Mouse (Mus musculus) forebrain, embryonic 16.5 days (tissue): ENCODE measurements around the gene Naa16. TPM values are rescaled to one million over a fixed set of nuclear protein-coding genes. Genes with fewer than 3 reads are reported as not detected.

Experiments
- ATAC-seq: fragments of 200-750 bp; cut with Nextera tagmentation; 2 replicates; pipeline ENCODE4 v1.8.0; 2017; ENCODE audit warnings: mild to moderate bottlenecking, moderate library complexity
- H3K27ac ChIP-seq: fragments of 300-500 bp; sonication (generic); 2 replicates; pipeline ENCODE4 v1.5.1; 2014; ENCODE audit warnings: low read length, control low read depth
- H3K27me3 ChIP-seq: fragments of 300-500 bp; sonication (generic); replicated peaks from 2 replicates; pipeline ENCODE4 v1.6.1; 2014; ENCODE audit warnings: low read length; ENCODE audit not compliant: control insufficient read depth, insufficient read depth
- H3K36me3 ChIP-seq: fragments of 300-500 bp; sonication (generic); 2 replicates; pipeline ENCODE4 v1.6.1; 2014; ENCODE audit not compliant: control insufficient read depth, insufficient read depth
- H3K4me1 ChIP-seq: fragments of 300-500 bp; sonication (generic); replicated peaks from 2 replicates; pipeline ENCODE4 v1.6.1; 2014; ENCODE audit warnings: low read length; ENCODE audit not compliant: control insufficient read depth, insufficient read depth
- H3K4me2 ChIP-seq: fragments of 300-500 bp; sonication (generic); 2 replicates; pipeline ENCODE4 v1.6.1; 2014; ENCODE audit warnings: mild to moderate bottlenecking, low read length, control low read depth
- H3K4me3 ChIP-seq: fragments of 300-500 bp; sonication (generic); replicated peaks from 2 replicates; pipeline ENCODE4 v1.5.1; 2014; ENCODE audit warnings: mild to moderate bottlenecking, low read length, control low read depth
- H3K9ac ChIP-seq: fragments of 300-500 bp; sonication (generic); replicated peaks from 2 replicates; pipeline ENCODE4 v1.6.1; 2014; ENCODE audit warnings: low read depth, low read length, control low read depth
- H3K9me3 ChIP-seq: fragments of 300-500 bp; sonication (generic); 2 replicates; pipeline ENCODE4 v1.6.1; 2016; ENCODE audit warnings: low read length; ENCODE audit not compliant: control insufficient read depth
- WGBS: fragments of 180-500 bp; shearing (Covaris S2); extraction: QIAGEN DNeasy Blood & Tissue Kit; methylation state at CpG from one replicate; pipeline ENCODE4 v1.1.7; 2014; 5-methylcytosine and 5-hydroxymethylcytosine counted together
- polyA plus RNA-seq: library from polyadenylated mRNA; unstranded; fragments of >200 nt; fragmentation: Nextera tagmentation; extraction: Ambion mirVana; gene quantifications from 2 replicates; pipeline ENCODE4 v1.2.1, GENCODE M21; 2015

The Naa16 gene
- polyA plus RNA-seq, 1 experiment from 2014 or later = 28.6 TPM

DNA sequence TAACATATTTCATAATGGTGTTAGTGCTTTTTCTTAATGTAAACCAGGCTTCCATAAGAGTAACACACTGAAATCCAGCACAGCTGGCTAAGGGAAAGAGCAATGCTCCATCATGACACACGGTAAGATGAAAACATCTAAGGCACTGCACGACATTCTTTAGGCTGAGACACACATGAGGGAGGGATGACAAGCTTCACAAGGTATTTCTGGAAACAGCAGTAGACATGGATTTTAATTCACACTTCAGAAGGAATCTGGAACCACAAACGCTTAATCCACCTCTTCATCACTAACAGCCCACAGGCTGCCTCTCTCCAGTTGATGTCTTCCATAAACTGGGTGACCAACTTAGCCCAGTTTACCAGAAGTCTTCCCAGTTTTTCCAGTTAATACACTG is 44.2 kb downstream of the Naa16 start:
- Histone ChIP-seq H3K4me2 (no peak overlapping the region), H3K4me1 (no peaks in the 10 kb centered on the region), H3K27me3 (no peaks in the 10 kb centered on the region), H3K9me3 (0 out of 2 replicates have a peak, but pooled peaks cover 3% of the 10 kb centered on the region), H3K4me3 (no peak overlapping the region), H3K36me3 (peaks cover 24% of the 10 kb centered on the region), H3K27ac (no peak overlapping the region), H3K9ac (no peak overlapping the region)
- WGBS = 96% methylated on average over 3 of the region's 3 CpGs
- no peak for ATAC-seq

DNA sequence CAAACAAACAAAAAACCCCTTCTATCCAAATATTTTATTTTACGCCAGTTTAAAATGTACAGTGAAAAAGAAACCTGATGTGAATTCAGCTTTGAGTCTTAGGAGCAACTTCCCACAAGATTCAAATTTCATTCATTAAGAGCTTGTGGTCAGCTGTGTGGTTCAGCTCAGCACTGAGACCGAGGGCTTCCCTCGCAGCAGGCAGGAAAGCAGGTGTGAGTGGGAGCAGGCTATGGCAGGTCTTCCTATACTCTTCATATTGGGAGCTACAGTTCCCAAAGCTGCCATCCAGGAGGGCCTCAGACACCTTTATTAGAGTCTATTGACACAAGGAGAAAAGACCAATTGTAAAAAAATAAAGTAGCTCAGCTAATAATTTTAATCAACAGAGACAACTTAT is 55.0 kb downstream of the Naa16 start:
- ATAC-seq = no peak
- H3K9me3 ChIP-seq = no peaks in the 10 kb centered on the region
- no peak overlapping the region for H3K4me3 ChIP-seq
- H3K27me3 ChIP-seq = no peaks in the 10 kb centered on the region
- peaks cover 8% of the 10 kb centered on the region for H3K36me3 ChIP-seq
- no peak overlapping the region for H3K4me2 ChIP-seq
- no peak overlapping the region for H3K9ac ChIP-seq
- WGBS = 97% methylated on average over 3 of the region's 3 CpGs
- peaks cover 7% of the 10 kb centered on the region for H3K4me1 ChIP-seq
- no peak overlapping the region for H3K27ac ChIP-seq

DNA sequence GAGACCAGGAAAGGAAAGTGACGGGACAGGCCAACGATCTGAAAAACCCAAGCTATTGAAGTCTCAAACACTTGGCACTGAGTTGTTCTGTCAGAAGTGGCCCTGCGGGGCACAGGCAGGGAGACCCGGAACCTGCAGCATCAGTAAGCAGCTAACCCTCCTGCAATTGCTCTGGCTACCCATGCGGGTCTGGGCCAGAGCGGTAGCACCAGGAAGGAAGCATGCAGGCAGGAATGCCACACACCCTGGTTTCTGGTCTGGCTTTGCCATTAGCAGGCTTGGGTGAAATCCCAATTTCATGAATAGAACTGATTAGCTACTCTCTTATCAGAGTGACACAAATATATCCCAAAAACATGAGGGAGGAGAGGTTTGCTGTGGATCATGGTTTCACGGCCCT is 58.6 kb downstream of the Naa16 start:
- Histone ChIP-seq H3K27me3 (no peaks in the 10 kb centered on the region), H3K27ac (no peak overlapping the region), H3K4me2 (no peak overlapping the region), H3K4me1 (peaks cover 7% of the 10 kb centered on the region), H3K9me3 (no peaks in the 10 kb centered on the region), H3K4me3 (no peak overlapping the region), H3K9ac (no peak overlapping the region), H3K36me3 (peaks cover 4% of the 10 kb centered on the region)
- WGBS = 49% methylated on average over 7 of the region's 7 CpGs
- 0 out of 2 replicates have a peak, but pooled peaks have one; percentile 26 for ATAC-seq

DNA sequence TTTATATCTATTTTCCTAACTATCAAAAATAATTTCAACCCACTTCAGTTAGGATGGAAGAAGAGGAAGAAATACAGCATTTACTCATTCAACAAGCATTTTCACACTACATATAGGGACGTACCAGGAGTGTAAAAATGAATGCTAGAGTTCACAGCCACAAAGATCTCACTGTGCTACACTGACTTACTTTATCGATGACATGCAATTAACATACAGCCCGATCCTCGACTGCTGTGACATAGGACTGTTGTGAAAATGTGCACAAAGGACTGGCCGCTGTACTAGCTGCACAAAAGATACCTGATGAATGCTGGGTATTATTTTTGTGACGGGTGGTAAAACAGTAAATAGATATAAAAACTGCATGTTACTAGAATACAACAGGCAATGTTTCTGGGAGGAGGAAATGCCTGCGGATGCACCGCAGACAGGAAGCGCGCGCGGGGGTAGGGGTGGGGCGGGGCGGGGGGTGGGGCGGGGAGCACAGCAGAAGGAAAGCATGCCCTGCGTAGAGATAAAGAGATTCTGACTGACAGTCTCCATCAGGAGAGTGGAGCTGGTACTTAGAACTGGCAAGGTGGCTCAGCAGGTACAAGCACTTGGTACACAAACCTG is 59.5 kb downstream of the Naa16 start:
- Histone ChIP-seq H3K36me3 (no peaks in the 10 kb centered on the region), H3K27ac (no peak overlapping the region), H3K27me3 (no peaks in the 10 kb centered on the region), H3K4me3 (peak overlapping the region; percentile 32), H3K4me1 (peaks cover 7% of the 10 kb centered on the region), H3K4me2 (peak overlapping the region; percentile 38), H3K9ac (no peak overlapping the region; the same call in 1 of the 2 replicates), H3K9me3 (no peaks in the 10 kb centered on the region)
- WGBS = 47% methylated on average over 16 of the region's 16 CpGs
- ATAC-seq = peak; percentile 65

DNA sequence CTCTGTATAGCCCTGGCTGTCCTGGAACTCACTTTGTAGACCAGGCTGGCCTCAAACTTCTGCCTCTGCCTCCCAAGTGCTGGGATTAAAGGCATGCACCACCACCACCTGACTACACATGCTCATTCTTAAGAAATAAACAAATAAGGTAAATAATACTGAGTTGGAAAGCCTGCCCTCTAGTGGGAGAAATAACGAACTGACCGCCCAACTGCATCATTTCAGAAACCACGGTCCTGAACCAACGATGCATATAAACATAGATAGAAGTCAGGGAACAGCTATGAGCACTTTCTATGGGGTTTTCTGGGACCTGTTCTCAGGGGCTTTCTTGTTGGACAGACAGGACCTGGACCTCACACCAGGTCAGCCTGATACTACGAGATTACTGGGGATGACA is 63.5 kb downstream of the Naa16 start:
- no peak overlapping the region for H3K4me3 ChIP-seq
- no peaks in the 10 kb centered on the region for H3K9me3 ChIP-seq
- H3K4me1 ChIP-seq = peaks cover 10% of the 10 kb centered on the region
- no peak for ATAC-seq
- WGBS = 25% methylated on average over 5 of the region's 5 CpGs
- no peak overlapping the region for H3K27ac ChIP-seq
- H3K4me2 ChIP-seq = no peak overlapping the region
- no peaks in the 10 kb centered on the region for H3K36me3 ChIP-seq
- H3K9ac ChIP-seq = no peak overlapping the region
- H3K27me3 ChIP-seq = no peaks in the 10 kb centered on the region

DNA sequence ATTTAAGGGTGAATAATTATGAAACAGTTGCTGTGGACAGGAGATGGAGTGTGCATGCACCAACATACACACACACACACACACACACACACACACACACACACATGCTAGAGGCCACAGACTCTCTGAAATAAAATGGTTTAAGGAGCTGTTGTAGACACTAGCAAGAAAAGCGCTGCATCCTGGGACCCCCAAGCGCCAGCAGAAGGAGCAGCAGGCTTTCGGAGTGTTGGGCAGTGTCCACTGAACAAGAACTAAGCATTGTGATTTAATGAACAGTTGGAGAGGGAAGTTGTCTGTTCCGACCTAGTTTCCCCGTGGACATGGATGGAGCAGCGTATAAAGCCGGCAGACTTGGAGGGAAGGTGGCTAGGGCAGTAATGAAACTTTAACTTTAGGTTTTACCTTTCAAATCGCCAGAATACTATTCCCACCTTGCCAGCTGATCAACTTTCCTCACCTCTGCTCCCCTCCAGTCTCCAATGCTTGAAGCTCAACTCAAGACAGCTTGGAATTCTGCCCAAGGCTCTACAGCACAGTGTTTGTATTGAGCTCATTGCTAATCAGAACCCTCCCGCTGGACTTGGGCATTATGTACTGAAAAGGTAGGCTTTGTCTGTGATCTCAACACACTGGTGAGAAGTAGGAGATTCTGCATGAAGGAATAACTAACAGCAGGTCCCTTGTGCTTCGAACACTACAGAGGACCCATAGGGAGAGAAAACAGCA is 66.3 kb downstream of the Naa16 start:
- no peaks in the 10 kb centered on the region for H3K9me3 ChIP-seq
- H3K4me3 ChIP-seq = no peak overlapping the region
- WGBS = 60% methylated on average over 10 of the region's 10 CpGs
- no peak for ATAC-seq
- no peak overlapping the region for H3K4me2 ChIP-seq
- H3K4me1 ChIP-seq = 0 out of 2 replicates have a peak, but pooled peaks cover 3% of the 10 kb centered on the region
- no peaks in the 10 kb centered on the region for H3K36me3 ChIP-seq
- H3K27ac ChIP-seq = no peak overlapping the region
- no peaks in the 10 kb centered on the region for H3K27me3 ChIP-seq
- H3K9ac ChIP-seq = no peak overlapping the region

DNA sequence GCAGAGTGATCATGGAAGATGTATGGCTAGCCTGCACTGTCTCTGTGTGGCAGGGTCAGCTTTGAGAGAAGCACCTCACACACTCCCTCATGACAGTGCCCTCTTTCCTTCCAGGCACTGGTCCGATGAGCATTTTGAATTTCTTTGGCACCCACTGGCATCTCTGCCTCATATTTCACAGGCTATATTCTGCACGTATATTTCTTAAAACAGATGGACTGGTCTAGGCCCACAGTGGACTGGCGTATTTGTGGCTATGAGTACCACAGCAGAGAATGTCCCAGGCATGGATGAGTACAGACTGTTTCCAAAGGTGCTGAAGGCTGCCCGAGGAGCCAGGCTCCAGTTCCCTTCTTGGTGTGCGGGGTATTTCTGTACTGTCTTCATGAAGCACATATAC is 68.7 kb downstream of the Naa16 start:
- no peak overlapping the region for H3K4me2 ChIP-seq
- no peak overlapping the region for H3K9ac ChIP-seq
- ATAC-seq = no peak
- H3K36me3 ChIP-seq = no peaks in the 10 kb centered on the region
- no peaks in the 10 kb centered on the region for H3K9me3 ChIP-seq
- H3K27me3 ChIP-seq = no peaks in the 10 kb centered on the region
- no peak overlapping the region for H3K4me3 ChIP-seq
- 90% methylated on average over 5 of the region's 5 CpGs for WGBS
- no peak overlapping the region for H3K27ac ChIP-seq
- peaks cover 7% of the 10 kb centered on the region; the same call in 1 of the 2 replicates for H3K4me1 ChIP-seq

DNA sequence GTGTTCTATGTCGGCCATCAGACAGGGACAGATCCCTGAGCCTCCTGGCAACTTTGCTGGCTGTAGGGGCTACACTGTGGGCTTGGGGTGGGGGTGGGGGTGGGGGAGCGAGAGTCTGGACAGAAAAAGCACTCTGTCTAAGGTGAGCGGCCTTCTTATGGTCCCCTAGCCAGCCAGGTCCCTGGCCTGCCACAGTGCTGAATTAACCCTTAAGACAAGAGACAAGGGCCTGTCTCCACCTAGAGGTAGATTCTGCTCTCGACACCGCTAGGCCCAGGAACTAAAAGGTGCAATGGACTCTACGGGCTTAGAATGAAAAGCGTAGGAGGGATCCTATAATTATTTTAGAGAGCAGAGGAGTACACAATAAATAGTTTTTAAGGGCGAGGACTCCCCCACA is 69.4 kb downstream of the Naa16 start:
- no peaks in the 10 kb centered on the region for H3K9me3 ChIP-seq
- H3K9ac ChIP-seq = no peak overlapping the region
- H3K27ac ChIP-seq = no peak overlapping the region
- 19% methylated on average over 8 of the region's 8 CpGs for WGBS
- H3K4me1 ChIP-seq = peaks cover 7% of the 10 kb centered on the region; the same call in 1 of the 2 replicates
- no peak overlapping the region for H3K4me3 ChIP-seq
- H3K36me3 ChIP-seq = no peaks in the 10 kb centered on the region
- ATAC-seq = peak; percentile 70; the same call in 1 of the 2 replicates
- no peak overlapping the region for H3K4me2 ChIP-seq
- H3K27me3 ChIP-seq = no peaks in the 10 kb centered on the region

DNA sequence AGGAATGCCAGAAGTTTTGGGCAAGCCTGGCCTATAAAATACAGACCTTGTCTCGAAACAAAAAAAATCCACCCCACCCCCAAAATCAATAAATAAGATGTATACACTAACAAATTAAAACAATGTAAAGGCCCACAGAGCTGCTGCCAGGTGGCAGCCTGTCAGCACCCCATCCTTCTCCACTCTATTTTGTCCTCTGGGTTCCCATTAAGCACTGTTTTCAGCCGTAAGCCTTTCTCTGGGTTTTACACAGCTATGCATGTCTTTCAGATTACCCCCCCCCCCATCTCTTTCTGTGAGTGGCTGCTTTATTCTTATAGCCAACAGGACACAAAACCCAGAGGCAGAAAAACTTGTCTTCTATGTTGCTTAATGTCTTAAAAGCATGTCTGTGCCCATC is 73.0 kb downstream of the Naa16 start:
- WGBS = 52% methylated on average over 2 of the region's 2 CpGs
- Histone ChIP-seq H3K9me3 (no peaks in the 10 kb centered on the region), H3K4me2 (no peak overlapping the region), H3K36me3 (no peaks in the 10 kb centered on the region), H3K9ac (no peak overlapping the region), H3K4me1 (peaks cover 10% of the 10 kb centered on the region; the same call in 1 of the 2 replicates), H3K27me3 (no peaks in the 10 kb centered on the region), H3K27ac (no peak overlapping the region), H3K4me3 (no peak overlapping the region)
- no peak for ATAC-seq
